Mouse (Mus musculus): ENCODE data around the gene Csnk2b. TPM values are rescaled to one million over a fixed set of nuclear protein-coding genes. Genes with fewer than 3 reads are reported as not detected.
A peak's percentile ranks its signal among the peaks of the same experiment; 100 is the strongest.

The Csnk2b gene
- polyA plus RNA-seq, 1 experiment from 2014 or later, result 299 TPM

GRCm38 (mm10) chr17:35103221-35103690 is 18.6 kb downstream of the Csnk2b start:
- H3K36me3 ChIP-seq, result peaks cover 61% of the 10 kb centered on the region
- H3K4me1 ChIP-seq, result peaks cover 8% of the 10 kb centered on the region; the same call in 1 of the 2 replicates
- no peak overlapping the region for H3K4me3 ChIP-seq
- WGBS, result 72% methylated on average over 6 of the region's 6 CpGs
- H3K27me3 ChIP-seq (ENCODE audit: low read depth, poor library complexity, severe bottlenecking), result no peaks in the 10 kb centered on the region
- DNase-seq (ENCODE audit: low spot score), result no peak
- H3K27ac ChIP-seq, result no peak overlapping the region
- H3K9me3 ChIP-seq (replicated peaks), result no peaks in the 10 kb centered on the region

- peaks cover 70% of the 10 kb centered on the region for H3K36me3 ChIP-seq
Observed at GRCm38 (mm10) chr17:35102299-35102698, 19.6 kb downstream of the Csnk2b start.

DNA sequence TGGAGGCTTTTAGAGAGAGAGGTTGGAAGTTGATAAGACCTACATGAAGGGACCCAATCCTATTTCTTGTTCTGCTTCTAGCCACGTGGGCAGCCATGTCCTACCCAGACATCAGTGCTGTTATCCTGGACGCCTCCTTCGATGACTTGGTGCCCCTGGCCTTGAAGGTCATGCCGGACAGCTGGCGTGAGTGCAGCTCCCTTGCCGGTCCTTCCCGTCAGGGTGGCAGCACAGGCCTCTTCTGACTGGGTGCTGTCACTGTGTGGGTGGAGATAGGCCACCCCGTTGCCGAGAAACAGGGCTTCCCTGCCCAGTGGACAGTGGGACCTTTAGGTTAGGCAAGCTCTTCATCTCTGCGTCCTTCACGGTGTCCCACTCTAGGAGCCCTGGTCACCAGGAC is 20.7 kb downstream of the Csnk2b start:
- Histone ChIP-seq H3K27me3 (ENCODE audit: low read depth, poor library complexity, severe bottlenecking) (no peaks in the 10 kb centered on the region), H3K9me3 (replicated peaks) (no peaks in the 10 kb centered on the region), H3K4me3 (no peak overlapping the region), H3K36me3 (peaks cover 81% of the 10 kb centered on the region), H3K4me1 (peaks cover 8% of the 10 kb centered on the region; the same call in 1 of the 2 replicates), H3K27ac (no peak overlapping the region)
- no peak for DNase-seq (ENCODE audit: low spot score)
- WGBS, result 91% methylated on average over 11 of the region's 11 CpGs

More at GRCm38 (mm10) chr17:35102299-35102698, 19.6 kb downstream of the Csnk2b start:
- H3K4me3 ChIP-seq, result no peak overlapping the region
- 79% methylated on average over 8 of the region's 8 CpGs for WGBS
- H3K27ac ChIP-seq, result no peak overlapping the region
- H3K4me1 ChIP-seq, result peaks cover 8% of the 10 kb centered on the region; the same call in 1 of the 2 replicates
- no peaks in the 10 kb centered on the region for H3K27me3 ChIP-seq (ENCODE audit: low read depth, poor library complexity, severe bottlenecking)
- no peaks in the 10 kb centered on the region for H3K9me3 ChIP-seq (replicated peaks)
- DNase-seq (ENCODE audit: low spot score), result no peak

- H3K4me3 ChIP-seq, result no peak overlapping the region
- H3K4me1 ChIP-seq, result no peaks in the 10 kb centered on the region
- H3K36me3 ChIP-seq, result peaks cover 89% of the 10 kb centered on the region
- H3K9me3 ChIP-seq (replicated peaks), result no peaks in the 10 kb centered on the region
- no peak overlapping the region for H3K27ac ChIP-seq
- H3K27me3 ChIP-seq (ENCODE audit: low read depth, poor library complexity, severe bottlenecking), result no peaks in the 10 kb centered on the region
- no peak for DNase-seq (ENCODE audit: low spot score)
- 77% methylated on average over 10 of the region's 10 CpGs for WGBS
Observed at GRCm38 (mm10) chr17:35100196-35100765, 21.6 kb downstream of the Csnk2b start.

- Histone ChIP-seq H3K4me1 (no peaks in the 10 kb centered on the region), H3K36me3 (peaks cover 95% of the 10 kb centered on the region), H3K4me3 (no peak overlapping the region), H3K27me3 (ENCODE audit: low read depth, poor library complexity, severe bottlenecking) (no peaks in the 10 kb centered on the region), H3K9me3 (replicated peaks) (no peaks in the 10 kb centered on the region), H3K27ac (0 out of 2 replicates have a peak overlapping the region, but pooled peaks have one; percentile 33)
- 88% methylated on average over 12 of the region's 12 CpGs for WGBS
- no peak for DNase-seq (ENCODE audit: low spot score)
Observed at GRCm38 (mm10) chr17:35097164-35097655, 24.6 kb downstream of the Csnk2b start.

DNA sequence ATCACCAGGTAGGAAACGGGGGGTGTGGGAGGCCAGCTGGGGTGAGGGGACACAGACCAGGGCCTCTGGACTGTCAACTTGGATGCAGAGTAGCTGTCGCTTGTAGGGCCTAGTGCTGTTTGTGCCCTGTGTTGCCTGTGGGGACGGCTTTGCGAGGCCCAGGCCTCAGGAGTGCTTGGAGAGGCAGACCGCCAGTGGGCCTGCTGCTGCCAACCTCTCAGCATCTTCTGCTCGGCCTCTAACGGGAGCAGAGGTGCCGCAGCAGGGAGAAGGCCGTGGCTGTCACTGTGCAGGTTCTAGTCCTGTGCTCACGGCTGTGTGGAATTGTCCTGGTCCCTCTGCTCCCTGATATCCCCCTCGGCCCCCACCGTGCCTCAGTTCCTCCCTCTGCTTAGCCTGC is 25.3 kb downstream of the Csnk2b start:
- Histone ChIP-seq H3K9me3 (replicated peaks) (no peaks in the 10 kb centered on the region), H3K27ac (0 out of 2 replicates have a peak overlapping the region, but pooled peaks have one; percentile 33), H3K4me3 (no peak overlapping the region), H3K4me1 (no peaks in the 10 kb centered on the region), H3K27me3 (ENCODE audit: low read depth, poor library complexity, severe bottlenecking) (no peaks in the 10 kb centered on the region), H3K36me3 (peaks cover 95% of the 10 kb centered on the region)
- WGBS, result 89% methylated on average over 12 of the region's 12 CpGs
- no peak for DNase-seq (ENCODE audit: low spot score)

- Histone ChIP-seq H3K9me3 (replicated peaks) (no peaks in the 10 kb centered on the region), H3K4me1 (peaks cover 9% of the 10 kb centered on the region), H3K36me3 (peaks cover 89% of the 10 kb centered on the region), H3K4me3 (no peak overlapping the region), H3K27ac (no peak overlapping the region), H3K27me3 (ENCODE audit: low read depth, poor library complexity, severe bottlenecking) (no peaks in the 10 kb centered on the region)
- WGBS, result 92% methylated on average over 15 of the region's 15 CpGs
- DNase-seq (ENCODE audit: low spot score), result no peak
Observed at GRCm38 (mm10) chr17:35094475-35095365, 27.1 kb downstream of the Csnk2b start.

- Histone ChIP-seq H3K4me1 (peaks cover 11% of the 10 kb centered on the region), H3K27ac (no peak overlapping the region), H3K27me3 (ENCODE audit: low read depth, poor library complexity, severe bottlenecking) (no peaks in the 10 kb centered on the region), H3K36me3 (peaks cover 69% of the 10 kb centered on the region), H3K4me3 (no peak overlapping the region), H3K9me3 (replicated peaks) (no peaks in the 10 kb centered on the region)
- DNase-seq (ENCODE audit: low spot score), result no peak
- 93% methylated on average over 14 of the region's 14 CpGs for WGBS
Observed at GRCm38 (mm10) chr17:35092403-35093198, 29.3 kb downstream of the Csnk2b start.

DNA sequence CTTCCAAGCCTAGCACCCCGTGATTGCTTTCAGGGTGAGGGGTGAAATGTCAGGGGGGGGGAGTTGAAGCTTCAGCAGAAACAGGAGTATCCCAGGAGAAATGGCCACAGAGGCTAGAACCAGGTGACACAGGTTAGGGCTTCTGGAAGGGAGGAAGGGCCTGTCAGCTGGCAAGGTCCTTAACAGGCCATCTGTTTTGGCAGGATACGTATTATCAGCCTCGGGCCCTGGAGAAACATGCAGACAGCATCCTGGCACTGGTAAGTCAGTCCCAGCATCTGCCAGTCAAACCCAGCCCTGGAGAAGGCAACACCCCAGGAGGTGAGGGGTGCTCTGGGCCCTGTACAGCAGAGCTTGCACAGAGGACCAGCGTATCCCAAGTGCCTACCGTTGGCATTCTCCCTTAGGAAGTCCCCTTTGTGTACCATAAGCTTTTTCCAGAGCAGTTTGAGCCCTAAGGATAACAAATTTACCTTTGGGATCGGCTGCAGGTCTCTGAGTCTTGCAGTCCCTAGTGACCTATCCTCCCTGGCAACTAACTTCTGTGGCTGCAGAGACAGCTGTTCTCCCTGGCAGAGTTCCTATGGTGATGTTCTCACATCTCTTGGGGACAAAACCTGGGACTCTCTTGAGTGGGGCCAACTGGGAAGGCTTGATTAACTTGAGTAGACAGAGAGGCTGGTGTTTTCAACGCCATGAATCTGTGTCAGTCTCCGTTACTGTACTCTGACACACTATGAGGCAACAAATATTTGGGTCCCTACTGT is 31.5 kb downstream of the Csnk2b start:
- H3K4me1 ChIP-seq, result peaks cover 11% of the 10 kb centered on the region
- H3K36me3 ChIP-seq, result peaks cover 48% of the 10 kb centered on the region
- H3K27ac ChIP-seq, result no peak overlapping the region
- H3K27me3 ChIP-seq (ENCODE audit: low read depth, poor library complexity, severe bottlenecking), result no peaks in the 10 kb centered on the region
- peak overlapping the region; percentile 78 for H3K4me3 ChIP-seq
- WGBS, result 80% methylated on average over 8 of the region's 8 CpGs
- no peak for DNase-seq (ENCODE audit: low spot score)
- H3K9me3 ChIP-seq (replicated peaks), result no peaks in the 10 kb centered on the region

DNA sequence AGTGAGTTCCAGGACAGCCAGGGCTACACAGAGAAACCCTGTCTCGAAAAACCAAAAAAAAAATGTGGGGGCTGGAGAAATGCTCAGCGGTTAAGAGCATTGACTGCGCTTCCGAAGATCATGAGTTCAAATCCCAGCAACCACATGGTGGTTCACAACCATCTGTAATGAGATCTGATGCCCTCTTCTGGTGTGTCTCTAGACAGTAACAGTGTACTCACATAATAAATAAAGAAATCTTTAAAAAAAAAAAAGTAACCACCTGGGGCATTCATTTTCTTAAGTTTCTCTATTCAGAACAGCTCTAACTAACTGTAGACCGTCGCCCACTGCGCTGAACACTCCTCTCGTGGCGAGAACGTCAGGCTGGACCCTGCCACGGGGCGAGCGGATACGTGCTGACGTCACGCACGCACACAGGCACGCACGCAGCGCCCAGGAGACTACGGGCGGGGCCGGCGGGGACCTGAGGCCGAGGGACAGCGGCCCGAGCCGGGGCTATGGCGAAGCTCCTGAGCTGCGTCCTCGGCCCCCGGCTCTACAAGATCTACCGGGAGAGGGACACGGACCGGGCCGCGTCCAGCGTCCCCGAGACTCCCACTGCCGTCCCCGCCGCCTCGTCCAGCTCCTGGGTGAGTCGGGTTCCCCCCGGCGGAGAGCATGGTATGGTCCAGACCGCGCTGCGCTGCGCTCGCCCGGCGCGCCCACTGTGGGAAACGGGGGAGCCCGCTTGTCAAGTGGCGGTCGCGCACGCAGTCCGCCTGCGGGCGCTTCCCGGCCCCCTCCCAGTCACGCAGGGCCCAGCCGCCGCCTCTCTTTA is 32.8 kb downstream of the Csnk2b start, which contains the start of gene Abhd16a:
TSS of gene Abhd16a (plus strand) at position 439 of the 820 bp plus-strand sequence.
- DNase-seq (ENCODE audit: low spot score), result peak; percentile 97
- Histone ChIP-seq H3K4me1 (peaks cover 11% of the 10 kb centered on the region), H3K9me3 (replicated peaks) (no peaks in the 10 kb centered on the region), H3K27me3 (ENCODE audit: low read depth, poor library complexity, severe bottlenecking) (no peaks in the 10 kb centered on the region), H3K4me3 (peak within 1 kb of the TSS; percentile 78), H3K36me3 (peaks cover 36% of the 10 kb centered on the region), H3K27ac (peak within 1 kb of the TSS; percentile 98)
- 3% methylated on average over 67 of the region's 67 CpGs for WGBS

GRCm38 (mm10) chr17:35088151-35088550 is 33.7 kb downstream of the Csnk2b start:
- H3K36me3 ChIP-seq, result peaks cover 28% of the 10 kb centered on the region
- no peak for DNase-seq (ENCODE audit: low spot score)
- no peaks in the 10 kb centered on the region for H3K27me3 ChIP-seq (ENCODE audit: low read depth, poor library complexity, severe bottlenecking)
- H3K9me3 ChIP-seq (replicated peaks), result no peaks in the 10 kb centered on the region
- H3K4me1 ChIP-seq, result peaks cover 11% of the 10 kb centered on the region
- 56% methylated on average over 2 of the region's 2 CpGs for WGBS
- H3K4me3 ChIP-seq, result no peak overlapping the region
- no peak overlapping the region for H3K27ac ChIP-seq
